Mouse (Mus musculus): ENCODE results near the gene Lrch4. TPM values are rescaled to one million over a fixed set of nuclear protein-coding genes. Genes with fewer than 3 reads are reported as not detected.
"Not testable (repeated sequence)": the region's sequence is repeated elsewhere in the genome, so short reads cannot be mapped to it uniquely, and the experiment has no call there.

Lrch4 gene
- polyA plus RNA-seq, 1 experiment from 2014 or later = 39.2 TPM

GRCm38 (mm10) chr5:137608654-137609190 is 20.2 kb upstream of the Lrch4 start:
- Histone ChIP-seq H3K4me2 (replicated peaks; ENCODE audit: low read depth, low read length) (peak overlapping the region; percentile 40), H3K9ac (replicated peaks; ENCODE audit: low read depth, low read length) (0 out of 2 replicates have a peak overlapping the region, but pooled peaks have one; percentile 3), H3K27me3 (ENCODE audit: control insufficient read depth, insufficient read depth, low read length) (no peaks in the 10 kb centered on the region), H3K4me1 (ENCODE audit: control insufficient read depth, insufficient read depth, low read length) (peaks cover 39% of the 10 kb centered on the region), H3K9me3 (ENCODE audit: control insufficient read depth, low read depth, low read length) (no peaks in the 10 kb centered on the region), H3K36me3 (ENCODE audit: control insufficient read depth, insufficient read depth, low read length) (peaks cover 10% of the 10 kb centered on the region; the same call in 1 of the 2 replicates), H3K4me3 (ENCODE audit: low read depth, low read length) (peak overlapping the region; percentile 16; the same call in 1 of the 2 replicates), H3K27ac (ENCODE audit: low read length) (no peak overlapping the region)
- ATAC-seq (ENCODE audit: insufficient number of reproducible peaks, insufficient read depth, low FRiP score, low read depth) = no peak
- 18% methylated on average over 23 of the region's 23 CpGs for WGBS

GRCm38 (mm10) chr5:137609292-137609691 is 19.6 kb upstream of the Lrch4 start:
- Histone ChIP-seq H3K36me3 (ENCODE audit: control insufficient read depth, insufficient read depth, low read length) (peaks cover 10% of the 10 kb centered on the region; the same call in 1 of the 2 replicates), H3K27me3 (ENCODE audit: control insufficient read depth, insufficient read depth, low read length) (no peaks in the 10 kb centered on the region), H3K4me1 (ENCODE audit: control insufficient read depth, insufficient read depth, low read length) (peaks cover 39% of the 10 kb centered on the region), H3K4me3 (ENCODE audit: low read depth, low read length) (no peak overlapping the region), H3K9ac (replicated peaks; ENCODE audit: low read depth, low read length) (no peak overlapping the region), H3K9me3 (ENCODE audit: control insufficient read depth, low read depth, low read length) (no peaks in the 10 kb centered on the region), H3K27ac (ENCODE audit: low read length) (no peak overlapping the region), H3K4me2 (replicated peaks; ENCODE audit: low read depth, low read length) (peak overlapping the region; percentile 40; the same call in 1 of the 2 replicates)
- WGBS = 61% methylated on average over 3 of the region's 3 CpGs
- ATAC-seq (ENCODE audit: insufficient number of reproducible peaks, insufficient read depth, low FRiP score, low read depth) = no peak

GRCm38 (mm10) chr5:137610056-137610455 is 18.9 kb upstream of the Lrch4 start:
- Histone ChIP-seq H3K4me1 (ENCODE audit: control insufficient read depth, insufficient read depth, low read length) (peaks cover 39% of the 10 kb centered on the region), H3K27ac (ENCODE audit: low read length) (peak overlapping the region; percentile 98; the same call in 1 of the 2 replicates), H3K4me2 (replicated peaks; ENCODE audit: low read depth, low read length) (peak overlapping the region; percentile 51), H3K4me3 (ENCODE audit: low read depth, low read length) (peak overlapping the region; percentile 30), H3K9me3 (ENCODE audit: control insufficient read depth, low read depth, low read length) (no peaks in the 10 kb centered on the region), H3K36me3 (ENCODE audit: control insufficient read depth, insufficient read depth, low read length) (peaks cover 10% of the 10 kb centered on the region; the same call in 1 of the 2 replicates), H3K27me3 (ENCODE audit: control insufficient read depth, insufficient read depth, low read length) (no peaks in the 10 kb centered on the region), H3K9ac (replicated peaks; ENCODE audit: low read depth, low read length) (peak overlapping the region; percentile 18; the same call in 1 of the 2 replicates)
- WGBS = 55% methylated on average over 4 of the region's 4 CpGs
- no peak for ATAC-seq (ENCODE audit: insufficient number of reproducible peaks, insufficient read depth, low FRiP score, low read depth)

GRCm38 (mm10) chr5:137610548-137611244 is 18.2 kb upstream of the Lrch4 start:
- WGBS = 6% methylated on average over 12 of the region's 12 CpGs
- Histone ChIP-seq H3K36me3 (ENCODE audit: control insufficient read depth, insufficient read depth, low read length) (peaks cover 10% of the 10 kb centered on the region; the same call in 1 of the 2 replicates), H3K4me1 (ENCODE audit: control insufficient read depth, insufficient read depth, low read length) (peaks cover 39% of the 10 kb centered on the region), H3K4me2 (replicated peaks; ENCODE audit: low read depth, low read length) (peak overlapping the region; percentile 51), H3K9me3 (ENCODE audit: control insufficient read depth, low read depth, low read length) (no peaks in the 10 kb centered on the region), H3K9ac (replicated peaks; ENCODE audit: low read depth, low read length) (peak overlapping the region; percentile 33), H3K27ac (ENCODE audit: low read length) (peak overlapping the region; percentile 98), H3K4me3 (ENCODE audit: low read depth, low read length) (peak overlapping the region; percentile 30), H3K27me3 (ENCODE audit: control insufficient read depth, insufficient read depth, low read length) (no peaks in the 10 kb centered on the region)
- ATAC-seq (ENCODE audit: insufficient number of reproducible peaks, insufficient read depth, low FRiP score, low read depth) = no peak; the same call in 1 of the 2 replicates

- 6% methylated on average over 6 of the region's 6 CpGs for WGBS
- Histone ChIP-seq H3K4me3 (ENCODE audit: low read depth, low read length) (peak overlapping the region; percentile 30), H3K27ac (ENCODE audit: low read length) (peak overlapping the region; percentile 98), H3K4me2 (replicated peaks; ENCODE audit: low read depth, low read length) (peak overlapping the region; percentile 51), H3K36me3 (ENCODE audit: control insufficient read depth, insufficient read depth, low read length) (peaks cover 10% of the 10 kb centered on the region; the same call in 1 of the 2 replicates), H3K4me1 (ENCODE audit: control insufficient read depth, insufficient read depth, low read length) (peaks cover 39% of the 10 kb centered on the region), H3K27me3 (ENCODE audit: control insufficient read depth, insufficient read depth, low read length) (no peaks in the 10 kb centered on the region), H3K9me3 (ENCODE audit: control insufficient read depth, low read depth, low read length) (no peaks in the 10 kb centered on the region), H3K9ac (replicated peaks; ENCODE audit: low read depth, low read length) (peak overlapping the region; percentile 33; the same call in 1 of the 2 replicates)
- peak; percentile 40; the same call in 1 of the 2 replicates for ATAC-seq (ENCODE audit: insufficient number of reproducible peaks, insufficient read depth, low FRiP score, low read depth)
Measured at GRCm38 (mm10) chr5:137611245-137611602, 17.7 kb upstream of the Lrch4 start.

- H3K4me1 ChIP-seq (ENCODE audit: control insufficient read depth, insufficient read depth, low read length) = peaks cover 36% of the 10 kb centered on the region
- H3K4me3 ChIP-seq (ENCODE audit: low read depth, low read length) = no peak overlapping the region
- no peak overlapping the region for H3K4me2 ChIP-seq (replicated peaks; ENCODE audit: low read depth, low read length)
- no peak for ATAC-seq (ENCODE audit: insufficient number of reproducible peaks, insufficient read depth, low FRiP score, low read depth)
- 67% methylated on average over 5 of the region's 5 CpGs for WGBS
- peak overlapping the region; percentile 98; the same call in 1 of the 2 replicates for H3K27ac ChIP-seq (ENCODE audit: low read length)
- no peak overlapping the region for H3K9ac ChIP-seq (replicated peaks; ENCODE audit: low read depth, low read length)
- H3K36me3 ChIP-seq (ENCODE audit: control insufficient read depth, insufficient read depth, low read length) = no peaks in the 10 kb centered on the region
- H3K9me3 ChIP-seq (ENCODE audit: control insufficient read depth, low read depth, low read length) = no peaks in the 10 kb centered on the region
- H3K27me3 ChIP-seq (ENCODE audit: control insufficient read depth, insufficient read depth, low read length) = no peaks in the 10 kb centered on the region
Measured at GRCm38 (mm10) chr5:137613076-137613475, 15.8 kb upstream of the Lrch4 start.

- H3K4me2 ChIP-seq (replicated peaks; ENCODE audit: low read depth, low read length) = no peak within 1 kb of the TSS
- H3K27me3 ChIP-seq (ENCODE audit: control insufficient read depth, insufficient read depth, low read length) = no peaks in the 10 kb centered on the region
- 38% methylated on average over 11 of the region's 11 CpGs for WGBS
- no peaks in the 10 kb centered on the region for H3K36me3 ChIP-seq (ENCODE audit: control insufficient read depth, insufficient read depth, low read length)
- no peaks in the 10 kb centered on the region for H3K9me3 ChIP-seq (ENCODE audit: control insufficient read depth, low read depth, low read length)
- H3K4me3 ChIP-seq (ENCODE audit: low read depth, low read length) = no peak within 1 kb of the TSS
- H3K27ac ChIP-seq (ENCODE audit: low read length) = peak within 1 kb of the TSS; percentile 98; the same call in 1 of the 2 replicates
- H3K9ac ChIP-seq (replicated peaks; ENCODE audit: low read depth, low read length) = no peak within 1 kb of the TSS
- ATAC-seq (ENCODE audit: insufficient number of reproducible peaks, insufficient read depth, low FRiP score, low read depth) = peak; percentile 54; the same call in 1 of the 2 replicates
- H3K4me1 ChIP-seq (ENCODE audit: control insufficient read depth, insufficient read depth, low read length) = peaks cover 32% of the 10 kb centered on the region
Measured at GRCm38 (mm10) chr5:137613550-137613949, 15.4 kb upstream of the Lrch4 start, which contains the start of gene Pcolce. Pcolce (minus strand) TSS chr5:137613784.

GRCm38 (mm10) chr5:137614921-137615320 is 14.0 kb upstream of the Lrch4 start:
- H3K27me3 ChIP-seq (ENCODE audit: control insufficient read depth, insufficient read depth, low read length); ATAC-seq (ENCODE audit: insufficient number of reproducible peaks, insufficient read depth, low FRiP score, low read depth); H3K4me3 ChIP-seq (ENCODE audit: low read depth, low read length); H3K9ac ChIP-seq (replicated peaks; ENCODE audit: low read depth, low read length); H3K4me2 ChIP-seq (replicated peaks; ENCODE audit: low read depth, low read length); H3K36me3 ChIP-seq (ENCODE audit: control insufficient read depth, insufficient read depth, low read length); H3K9me3 ChIP-seq (ENCODE audit: control insufficient read depth, low read depth, low read length); H3K27ac ChIP-seq (ENCODE audit: low read length): not testable (repeated sequence)
- 85% methylated on average over 2 of the region's 2 CpGs for WGBS
- peaks cover 28% of the 10 kb centered on the region for H3K4me1 ChIP-seq (ENCODE audit: control insufficient read depth, insufficient read depth, low read length)
